Mouse (Mus musculus) midbrain, postnatal 0 days (tissue): Measurements from ENCODE around the gene Elovl5. TPM values are rescaled to one million over a fixed set of nuclear protein-coding genes. Genes with fewer than 3 reads are reported as not detected.
A peak's percentile ranks its signal among the peaks of the same experiment; 100 is the strongest.

Source experiments
- ATAC-seq: fragments of 200-750 bp; cut with Nextera tagmentation; 2 replicates; pipeline ENCODE4 v1.8.0; 2017; ENCODE audit warnings: moderate number of reproducible peaks, mild to moderate bottlenecking, moderate TSS enrichment, moderate library complexity; ENCODE audit not compliant: low FRiP score
- DNase-seq: peaks from one replicate; pipeline ENCODE4 v3.0.0-alpha.2; 2015; ENCODE audit warnings: low spot score
- H3K27ac ChIP-seq: fragments of 300-500 bp; sonication (generic); 2 replicates; pipeline ENCODE4 v1.5.1; 2014; ENCODE audit warnings: low read depth, mild to moderate bottlenecking, low read length, mixed read lengths
- H3K27me3 ChIP-seq: fragments of 300-500 bp; sonication (generic); 2 replicates; pipeline ENCODE4 v1.6.1; 2014; ENCODE audit warnings: low read length, control low read depth, mixed read lengths; ENCODE audit not compliant: insufficient read depth
- H3K36me3 ChIP-seq: fragments of 300-500 bp; sonication (generic); 2 replicates; pipeline ENCODE4 v1.6.1; 2014; ENCODE audit warnings: low read length, control low read depth, mixed read lengths; ENCODE audit not compliant: insufficient read depth
- H3K4me1 ChIP-seq: fragments of 300-500 bp; sonication (generic); 2 replicates; pipeline ENCODE4 v1.6.1; 2014; ENCODE audit warnings: mild to moderate bottlenecking, control low read depth, antibody characterized with exemption, low read length, mixed read lengths; ENCODE audit not compliant: insufficient read depth
- H3K4me2 ChIP-seq: fragments of 300-500 bp; sonication (generic); 2 replicates; pipeline ENCODE4 v1.6.1; 2014; ENCODE audit warnings: low read depth, mild to moderate bottlenecking, low read length, mixed read lengths; ENCODE audit not compliant: poor library complexity, severe bottlenecking
- H3K4me3 ChIP-seq: fragments of 300-500 bp; sonication (generic); 2 replicates; pipeline ENCODE4 v1.5.1; 2014; ENCODE audit warnings: low read depth, mild to moderate bottlenecking, low read length, moderate library complexity
- H3K9ac ChIP-seq: fragments of 300-500 bp; sonication (generic); replicated peaks from 2 replicates; pipeline ENCODE4 v1.6.1; 2014; ENCODE audit warnings: mild to moderate bottlenecking, low read length, moderate library complexity, mixed read lengths; ENCODE audit not compliant: poor library complexity, severe bottlenecking
- H3K9me3 ChIP-seq: fragments of 300-500 bp; sonication (generic); 2 replicates; pipeline ENCODE4 v1.6.1; 2016; ENCODE audit warnings: low read length, control low read depth
- CTCF ChIP-seq: IDR thresholded peaks from 2 replicates; pipeline ENCODE4 v1.5.1; 2016; ENCODE audit warnings: antibody characterized with exemption, mild to moderate bottlenecking
- WGBS: fragments of 180-500 bp; shearing (Covaris S2); extraction: QIAGEN DNeasy Blood & Tissue Kit; methylation state at CpG from one replicate; pipeline ENCODE4 v1.1.7; 2014; 5-methylcytosine and 5-hydroxymethylcytosine counted together
- polyA plus RNA-seq: library from polyadenylated mRNA; unstranded; fragments of >200 nt; fragmentation: Nextera tagmentation; extraction: Ambion mirVana; gene quantifications from 2 replicates; pipeline ENCODE4 v1.2.1, GENCODE M21; 2015
- total RNA-seq: library from RNA; depleted of rRNA; stranded (reverse); fragments of >200 nt; gene quantifications from 2 replicates; pipeline ENCODE4 v1.2.3, GENCODE M21; 2014

Gene Elovl5
- total and polyA plus RNA-seq, 2 experiments from 2014 or later: 58.4 to 80.0 TPM

DNA sequence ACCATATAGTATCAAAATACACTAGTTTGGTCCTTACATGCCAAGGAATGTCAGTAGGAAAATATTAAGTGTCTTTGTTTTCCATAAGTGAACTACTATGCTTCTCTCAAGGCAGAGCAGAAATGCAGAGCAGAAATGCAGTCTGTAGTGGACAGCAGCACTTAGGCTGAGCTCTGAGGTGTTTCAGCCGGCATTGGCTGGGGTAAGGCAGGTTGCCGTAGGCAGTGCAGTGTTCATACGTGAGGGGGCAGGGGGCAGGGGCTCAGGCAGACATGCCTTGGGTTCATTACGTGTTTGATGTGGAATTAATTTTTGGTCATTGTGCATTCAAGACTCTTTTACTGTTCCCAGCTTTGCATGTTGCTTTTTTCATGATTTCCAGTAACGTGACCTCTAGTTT lies 12.1 kb downstream of the Elovl5 start:
- no peaks in the 10 kb centered on the region; the same call in 1 of the 2 replicates for H3K4me1 ChIP-seq
- H3K27me3 ChIP-seq: no peaks in the 10 kb centered on the region
- H3K4me3 ChIP-seq: no peak overlapping the region
- DNase-seq (no peak), ATAC-seq (no peak)
- WGBS: 83% methylated on average over 5 of the region's 5 CpGs
- no peaks in the 10 kb centered on the region for H3K9me3 ChIP-seq
- H3K27ac ChIP-seq: no peak overlapping the region
- no peak overlapping the region for H3K4me2 ChIP-seq
- H3K36me3 ChIP-seq: no peaks in the 10 kb centered on the region
- H3K9ac ChIP-seq: no peak overlapping the region
- TF ChIP-seq CTCF: no peak

DNA sequence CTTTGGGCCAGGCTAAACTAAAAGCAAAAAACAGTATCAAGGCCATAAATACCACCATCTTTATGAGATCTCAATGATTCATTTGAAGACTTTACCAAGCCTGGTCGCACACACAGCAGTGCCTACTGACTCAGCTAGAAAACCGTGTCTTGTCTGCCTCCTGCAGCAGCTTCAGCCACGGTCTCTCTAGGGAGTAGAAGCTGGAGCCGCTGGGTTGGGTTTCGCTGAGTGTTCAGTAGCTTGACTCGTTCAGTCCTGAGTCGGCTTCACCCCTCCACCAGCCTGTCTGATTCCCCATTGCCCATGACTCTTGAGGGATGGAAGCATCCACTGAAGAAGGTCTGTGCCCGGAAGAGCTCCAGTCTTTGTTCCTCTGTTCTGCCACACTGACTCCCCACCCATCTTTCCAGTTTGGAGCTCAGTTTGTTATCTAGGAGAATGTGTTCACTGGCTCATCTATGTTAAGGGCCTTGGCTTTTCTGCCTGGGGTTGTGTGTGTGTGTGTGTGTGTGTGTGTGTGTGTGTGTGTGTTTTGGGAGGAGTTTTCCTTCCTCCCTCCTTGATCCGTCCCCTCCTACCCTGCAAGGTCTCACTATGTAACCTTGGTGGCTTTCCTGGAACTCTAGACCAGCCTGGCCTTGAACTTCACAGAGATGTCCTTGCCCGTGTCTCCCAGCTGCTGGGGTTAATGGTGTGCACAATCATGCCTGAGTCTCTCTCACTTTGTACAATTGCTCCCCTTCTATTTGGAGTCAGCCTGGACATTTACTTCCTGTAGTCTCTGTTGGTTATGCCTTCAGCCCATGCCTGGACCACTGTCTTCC lies 13.1 kb downstream of the Elovl5 start:
- no peak for TF ChIP-seq CTCF
- ATAC-seq (no peak), DNase-seq (no peak)
- WGBS: 60% methylated on average over 10 of the region's 10 CpGs
- no peaks in the 10 kb centered on the region for H3K4me1 ChIP-seq
- no peak overlapping the region for H3K9ac ChIP-seq
- H3K36me3 ChIP-seq: no peaks in the 10 kb centered on the region
- no peaks in the 10 kb centered on the region for H3K9me3 ChIP-seq
- no peak overlapping the region for H3K27ac ChIP-seq
- H3K27me3 ChIP-seq: no peaks in the 10 kb centered on the region
- H3K4me3 ChIP-seq: no peak overlapping the region
- H3K4me2 ChIP-seq: no peak overlapping the region

DNA sequence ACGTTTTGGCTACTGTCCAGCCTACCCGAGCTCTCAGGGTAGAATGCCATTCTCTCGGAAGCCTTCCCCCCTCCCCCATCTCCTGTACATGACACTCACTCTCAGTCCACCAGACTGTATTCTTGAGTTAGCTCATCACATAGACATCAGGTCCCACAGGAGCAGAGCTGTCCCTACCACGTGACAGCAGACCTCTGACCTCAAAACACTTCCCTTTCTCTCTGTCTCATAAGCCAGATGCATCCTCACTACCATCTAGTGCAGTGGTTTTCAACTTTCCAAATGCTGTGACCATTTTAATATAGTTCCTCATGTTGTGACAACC lies 13.7 kb downstream of the Elovl5 start:
- Histone ChIP-seq H3K4me2 (no peak overlapping the region), H3K4me1 (no peaks in the 10 kb centered on the region), H3K27ac (no peak overlapping the region), H3K27me3 (no peaks in the 10 kb centered on the region), H3K36me3 (no peaks in the 10 kb centered on the region), H3K9me3 (no peaks in the 10 kb centered on the region), H3K4me3 (no peak overlapping the region), H3K9ac (no peak overlapping the region)
- no peak for TF ChIP-seq CTCF
- ATAC-seq: no peak
- DNase-seq: no peak
- WGBS: 50% methylated on average over 4 of the region's 4 CpGs

DNA sequence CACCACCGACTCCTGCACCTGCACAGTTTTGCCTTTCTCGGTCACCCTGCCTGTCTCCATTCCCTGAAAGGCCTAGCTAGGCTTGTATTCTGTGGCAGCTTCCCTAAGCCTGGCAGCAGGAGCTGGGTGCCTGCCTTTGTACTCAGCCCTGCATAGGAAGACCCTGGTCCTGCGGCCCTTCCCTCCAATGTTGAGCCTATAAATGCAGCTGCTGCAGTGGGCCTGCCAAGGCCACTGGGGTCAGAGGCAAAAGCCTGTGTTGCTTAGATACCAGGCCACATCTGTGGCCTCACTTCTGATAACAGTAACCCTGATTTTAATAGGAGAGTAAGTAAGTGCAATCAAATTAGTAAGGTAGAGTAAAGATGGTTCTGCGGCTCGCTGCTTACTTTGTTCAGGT lies 14.6 kb downstream of the Elovl5 start:
- Histone ChIP-seq H3K4me3 (no peak overlapping the region), H3K27me3 (no peaks in the 10 kb centered on the region), H3K9me3 (no peaks in the 10 kb centered on the region), H3K27ac (no peak overlapping the region), H3K36me3 (no peaks in the 10 kb centered on the region), H3K4me1 (no peaks in the 10 kb centered on the region), H3K4me2 (no peak overlapping the region), H3K9ac (no peak overlapping the region)
- ATAC-seq: no peak
- 77% methylated on average over 5 of the region's 5 CpGs for WGBS
- DNase-seq: no peak
- TF ChIP-seq CTCF: no peak

DNA sequence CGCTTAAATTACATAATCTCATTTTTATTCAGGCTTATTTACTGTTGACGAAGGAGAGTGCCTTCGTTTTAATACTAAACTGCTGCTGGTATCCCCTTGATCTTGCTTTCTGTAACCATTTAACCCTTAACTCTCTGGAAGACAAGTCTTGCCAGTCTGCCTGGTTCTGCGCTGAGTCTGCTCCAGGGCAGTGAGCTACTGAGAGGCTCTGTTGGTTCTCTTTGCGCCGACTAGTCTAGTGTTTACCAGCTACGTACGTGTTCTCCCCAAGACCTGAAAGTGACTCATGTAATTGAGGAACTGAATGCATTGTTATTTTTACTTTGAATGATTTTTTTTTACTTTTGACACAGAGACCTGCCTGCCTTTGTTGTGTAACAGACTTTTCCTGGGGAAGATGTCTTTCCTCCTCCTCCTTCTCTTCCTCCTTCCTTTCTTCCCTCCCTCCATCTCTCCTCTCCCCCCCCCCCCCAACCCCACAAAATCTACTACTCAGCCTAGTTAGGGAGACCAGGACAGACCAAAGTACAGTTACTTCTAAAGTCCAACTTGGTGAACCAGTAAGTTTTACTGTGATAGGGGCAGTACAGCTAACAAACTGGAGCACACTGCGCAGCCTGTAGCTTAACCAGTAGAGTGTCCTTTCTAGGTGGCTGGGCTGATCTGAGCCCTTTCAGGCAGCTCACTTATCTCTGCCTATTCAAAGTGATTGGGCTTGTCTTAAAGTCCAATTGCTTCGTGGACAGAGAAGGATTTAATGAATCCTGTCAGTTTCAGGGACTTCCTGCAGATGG lies 18.9 kb downstream of the Elovl5 start:
- Histone ChIP-seq H3K9ac (no peak overlapping the region), H3K4me3 (no peak overlapping the region), H3K27ac (no peak overlapping the region), H3K4me1 (peaks cover 11% of the 10 kb centered on the region; the same call in 1 of the 2 replicates), H3K9me3 (no peaks in the 10 kb centered on the region), H3K4me2 (no peak overlapping the region), H3K36me3 (no peaks in the 10 kb centered on the region), H3K27me3 (no peaks in the 10 kb centered on the region)
- DNase-seq (no peak), ATAC-seq (no peak)
- TF ChIP-seq CTCF: no peak
- 70% methylated on average over 10 of the region's 10 CpGs for WGBS

DNA sequence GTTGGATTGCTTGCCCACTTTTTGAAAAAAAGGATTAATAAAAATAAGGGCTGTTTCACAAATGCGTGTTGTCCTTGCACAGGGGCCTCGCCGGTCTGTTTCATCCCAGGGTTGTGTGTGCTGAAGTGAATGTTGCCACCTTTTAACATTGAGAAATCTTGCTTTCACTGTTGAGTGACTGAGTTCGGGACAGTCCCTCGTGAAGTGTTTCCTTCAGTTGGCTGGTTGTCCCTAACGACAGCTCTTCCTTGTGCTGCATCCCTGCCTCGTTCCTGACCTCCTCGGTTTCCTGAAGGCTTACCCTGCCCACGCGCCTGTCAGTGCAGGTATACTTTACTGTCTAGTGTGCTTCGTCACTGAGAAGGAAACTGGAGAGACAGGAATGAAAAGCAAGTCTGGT lies 20.7 kb downstream of the Elovl5 start:
- H3K36me3 ChIP-seq: no peaks in the 10 kb centered on the region
- no peak for ATAC-seq
- no peaks in the 10 kb centered on the region for H3K9me3 ChIP-seq
- H3K27me3 ChIP-seq: no peaks in the 10 kb centered on the region
- peaks cover 11% of the 10 kb centered on the region; the same call in 1 of the 2 replicates for H3K4me1 ChIP-seq
- TF ChIP-seq CTCF: no peak
- no peak overlapping the region for H3K4me3 ChIP-seq
- H3K9ac ChIP-seq: no peak overlapping the region
- no peak overlapping the region for H3K4me2 ChIP-seq
- peak overlapping the region; percentile 12; the same call in 1 of the 2 replicates for H3K27ac ChIP-seq
- no peak for DNase-seq
- WGBS: 68% methylated on average over 11 of the region's 11 CpGs
